Mouse (Mus musculus) left cerebral cortex, adult 9 months (tissue): ENCODE measurements around the gene Rtca.

Experiments used
- DNase-seq, 2 experiments: peaks; one replicate each; pipeline ENCODE4 v3.0.0; 2022; ENCODE audit warnings: low spot score in 2 of 2

Gene Rtca

GRCm38 (mm10) chr3:116476686-116477298, 31.2 kb downstream of the Rtca start:
- DNase-seq, result no peak

DNA sequence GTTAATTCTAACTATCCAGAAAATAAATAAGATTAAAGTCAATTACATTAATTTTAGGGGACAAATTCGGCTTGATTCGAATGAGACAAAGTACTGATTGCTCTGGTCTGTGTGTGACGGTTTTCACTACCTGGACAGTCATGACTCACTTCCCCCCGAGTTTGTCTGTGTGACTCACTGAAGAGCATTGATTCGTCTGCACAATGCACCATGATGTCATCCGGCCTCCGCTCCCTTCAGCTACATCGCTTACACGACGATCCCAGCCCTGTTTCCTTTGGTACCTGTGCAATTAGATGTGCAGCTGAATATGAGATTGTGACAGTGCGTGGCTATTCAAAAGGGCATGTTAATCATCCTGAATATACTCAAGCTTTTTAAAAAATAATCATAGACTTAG, 33.4 kb downstream of the Rtca start:
- DNase-seq, result peak in 1 of 2 experiments; percentile 8

GRCm38 (mm10) chr3:116465709-116466108, 42.3 kb downstream of the Rtca start:
- DNase-seq, result no peak

- DNase-seq, result no peak
These were observed 43.7 kb downstream of the Rtca start for GRCm38 (mm10) chr3:116464318-116464717.

DNA sequence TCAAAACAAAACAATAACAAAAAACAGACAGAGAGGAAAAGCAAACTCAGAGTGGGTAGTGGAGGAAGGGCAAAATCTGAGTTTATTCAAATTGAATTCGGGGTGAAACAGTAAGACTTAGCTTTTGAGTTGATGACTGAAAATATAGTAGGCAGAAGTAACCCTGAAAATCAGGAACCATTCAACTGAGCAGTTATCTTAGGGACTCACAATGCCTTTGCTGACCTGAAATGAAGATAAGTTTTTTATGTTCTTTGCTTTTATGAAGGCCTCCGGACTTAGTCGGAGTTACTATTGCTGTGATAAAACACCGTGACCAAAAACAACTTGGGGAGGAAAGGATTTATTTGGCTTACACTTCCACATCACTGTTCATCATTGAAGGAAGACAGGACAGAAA, 47.0 kb downstream of the Rtca start:
- no peak for DNase-seq

DNA sequence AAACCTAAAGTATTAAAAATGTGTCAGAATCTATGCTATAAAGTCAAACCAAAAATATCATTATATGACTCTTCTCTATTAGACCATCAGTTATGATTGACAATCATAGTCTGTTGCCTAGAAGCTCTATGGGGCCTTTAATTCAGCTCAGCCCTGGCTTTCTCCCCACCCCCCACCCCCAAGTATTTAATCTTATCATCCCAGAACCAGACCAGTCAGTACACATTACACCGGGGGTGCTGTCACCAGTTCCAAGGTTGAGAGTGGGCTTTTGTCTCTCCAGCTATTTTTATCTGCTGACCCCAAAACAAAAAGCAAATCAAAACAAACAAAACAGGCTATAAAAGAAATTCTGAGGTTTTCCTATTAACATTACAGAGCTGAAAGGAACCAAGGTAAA, 53.5 kb downstream of the Rtca start:
- no peak for DNase-seq

DNA sequence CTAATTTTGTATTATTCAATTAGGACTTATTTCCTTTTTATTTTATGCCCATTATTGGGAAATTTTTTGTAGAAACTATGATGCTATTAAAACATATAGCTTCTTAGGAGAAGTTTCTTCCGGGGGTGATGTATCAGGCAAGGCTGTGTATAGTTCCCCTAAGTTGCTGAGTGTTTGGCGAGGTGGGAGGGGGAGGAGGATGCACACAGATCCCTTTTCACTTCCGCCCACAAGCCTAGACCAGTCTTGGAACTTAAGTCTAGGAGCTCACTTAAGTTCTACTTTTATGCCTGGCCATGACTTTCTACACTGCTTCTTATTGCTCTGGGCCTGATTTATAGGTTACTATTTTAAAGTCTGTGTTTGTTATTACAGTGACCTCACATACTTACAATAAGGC, 57.3 kb downstream of the Rtca start:
- no peak for DNase-seq

DNA sequence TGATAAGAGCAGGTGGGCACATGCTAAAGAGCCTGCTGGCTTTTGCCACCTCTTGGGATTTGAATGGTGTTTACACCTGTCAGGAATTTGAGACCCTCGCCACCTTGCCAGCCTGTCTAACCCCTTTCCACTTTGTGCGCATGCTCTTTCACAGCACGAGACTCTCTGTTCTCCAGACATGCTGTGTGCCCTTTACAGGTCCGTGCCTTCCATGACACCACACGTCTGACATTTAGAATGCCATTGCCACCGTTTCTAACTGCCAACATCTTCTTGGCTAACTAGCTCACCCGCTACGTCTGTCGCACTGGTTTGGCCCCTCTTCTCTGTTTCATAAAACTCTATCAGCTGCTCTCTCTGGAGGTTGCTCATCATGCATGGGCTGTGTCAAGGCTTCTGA, 63.7 kb downstream of the Rtca start:
- DNase-seq, result no peak

DNA sequence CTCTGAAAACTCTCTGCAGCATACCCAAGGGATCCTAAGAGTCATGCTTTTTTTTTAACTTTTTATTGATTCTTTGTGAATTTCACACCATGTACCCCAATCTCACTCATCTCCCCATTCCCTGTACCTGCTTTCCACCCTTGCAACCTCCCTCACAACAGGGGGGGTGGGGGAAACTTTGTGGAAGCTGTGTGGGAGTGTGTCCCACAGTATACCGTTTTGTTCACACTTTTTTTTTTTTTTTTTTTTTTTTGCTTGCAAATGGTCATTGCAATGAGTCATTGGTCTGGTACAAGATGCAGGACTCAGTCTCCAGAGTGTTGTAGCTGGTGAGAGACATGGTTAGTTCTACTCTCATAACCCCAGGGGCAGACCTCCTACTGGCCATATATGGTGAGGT, 65.2 kb downstream of the Rtca start:
- DNase-seq, result no peak

DNA sequence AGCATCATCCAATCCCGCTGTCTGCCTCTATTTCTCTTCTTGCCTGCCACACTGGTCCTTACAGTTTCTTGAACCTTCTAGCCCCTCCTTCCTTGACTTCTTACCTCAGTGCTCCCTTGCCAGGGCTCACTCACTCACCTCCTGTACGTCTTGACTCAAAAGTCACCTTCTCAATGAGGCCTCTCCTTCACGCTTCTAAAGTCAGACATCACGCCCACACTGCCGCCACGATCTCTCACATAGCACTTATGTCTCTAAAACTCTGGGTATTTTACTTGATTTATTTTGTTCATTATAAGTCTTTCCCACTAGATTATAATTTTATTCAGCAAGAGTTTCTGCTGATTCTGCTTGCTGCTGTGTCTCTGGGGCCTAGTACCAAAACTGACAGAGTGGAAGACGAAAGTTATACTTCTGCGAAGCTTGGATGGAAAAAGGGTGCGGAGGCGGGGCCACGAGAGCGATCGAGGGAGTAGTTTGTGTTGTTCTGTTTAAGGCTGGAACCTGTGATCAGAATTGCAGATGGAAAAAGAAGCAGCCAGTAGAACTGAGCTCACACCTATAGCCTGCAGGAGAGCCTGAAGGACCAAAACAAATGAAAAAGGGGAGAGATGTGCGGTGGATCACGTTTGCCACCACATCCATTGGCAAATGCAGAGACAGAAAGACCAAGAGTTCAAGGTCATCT, 66.3 kb downstream of the Rtca start:
- no peak for DNase-seq

DNA sequence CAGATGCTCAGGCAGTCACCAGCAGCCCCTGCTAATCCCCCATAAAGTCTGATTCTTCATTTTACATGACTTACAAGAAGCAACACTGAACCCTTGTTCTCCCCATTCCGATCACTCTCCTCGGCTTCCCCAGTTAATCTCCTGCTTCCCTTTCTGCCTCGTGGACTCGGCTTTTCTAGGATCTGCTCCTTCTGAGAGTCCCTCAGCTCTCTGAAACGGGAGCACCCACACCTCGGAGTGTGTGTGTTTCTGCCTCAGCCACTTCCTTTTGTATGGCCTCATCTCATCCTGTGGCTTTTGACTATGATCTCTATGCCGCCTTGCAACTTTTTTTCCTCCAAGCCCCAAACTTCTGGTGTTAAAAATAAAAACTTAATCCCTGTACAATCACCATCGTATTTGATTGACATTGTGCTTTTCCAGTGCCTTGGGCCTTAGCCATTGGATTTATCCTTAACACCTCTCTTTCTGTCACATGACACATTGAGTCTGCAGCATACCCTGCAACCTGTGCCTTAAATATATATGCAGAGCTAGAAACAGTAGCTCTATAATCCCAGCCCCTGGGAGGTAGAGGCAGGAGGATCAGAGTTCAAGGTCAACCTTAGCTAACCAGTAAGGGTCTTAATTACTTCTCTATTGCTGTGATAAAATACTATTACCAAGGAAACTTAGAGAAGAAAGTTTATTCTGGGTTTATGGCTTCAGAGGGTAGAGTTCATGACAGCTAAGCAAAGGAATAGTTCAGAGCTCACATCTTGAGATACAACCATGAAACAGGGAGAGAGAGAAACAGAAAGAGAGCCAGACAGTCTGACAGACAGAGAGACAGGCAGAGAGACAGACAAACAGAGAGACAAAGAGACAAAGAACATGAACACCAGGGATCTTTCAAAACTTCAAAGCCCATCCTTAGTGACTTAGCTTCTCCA, 67.7 kb downstream of the Rtca start:
- DNase-seq, result no peak
